Comparison of ENCODE assay signal across 20 mouse cellular contexts in genomic region chr2:163970326-163970725, GRCm38 (mm10). TPM values are rescaled to one million over a fixed set of nuclear protein-coding genes. Genes with fewer than 3 reads are reported as not detected.
DNase-seq lines count a peak whose midpoint lies in the region.
"Had no signal": no experiment of that assay in that cellular context is flagged by ENCODE, and none has a peak within 500 bp of the region (broad histone marks: within the 10 kb centered on the region; RNA-seq: fewer than 3 reads in every experiment).

No protein-coding gene starts in this region.

- peak; percentile 82 to 83 for DNase-seq in cerebellum, postnatal 10 days
- DNase-seq in cerebellum, postnatal 36 days: no peak
- DNase-seq in heart, adult 11 months: peak; percentile 81
- DNase-seq in heart, adult 18-20 months: no peak
- DNase-seq in left cerebral cortex, postnatal 4 days: peak; percentile 56
- no peak for DNase-seq in left cerebral cortex, postnatal 25 days (ENCODE audit: low spot score in 2 of 2)
- DNase-seq in large intestine, adult 2 months (ENCODE audit: low read depth, low spot score): peak; percentile 55
- DNase-seq: adrenal gland, adult 8-10 months; adrenal gland, postnatal 14 days; adrenal gland, postnatal 36 days; B cell, adult 2 months; cerebellum, adult 18-20 months; cerebellum, adult 8-10 months; cerebellum, adult 9-11 months; forebrain, postnatal 0 days had no signal

- WGBS in large intestine, adult 2 months: 19% methylated on average over 3 of the region's 3 CpGs

- intact Hi-C loops in left cerebral cortex, postnatal 4 days (cut with DNase I): no loop called here
- intact Hi-C loops in left cerebral cortex, postnatal 25 days (cut with DNase I): no loop called here

RNA-seq across cellular contexts. Expression of gene Ywhab, which starts 24.4 kb away (rescaled TPM):
- 10 to 100 TPM; 75.9 to 82.7 TPM for total RNA-seq in heart, adult 18-20 months (2021)
- 100 to 1,000 TPM; 454 to 464 TPM for total RNA-seq in left cerebral cortex, postnatal 4 days (2021)
- 100 to 1,000 TPM; 445 to 487 TPM for total RNA-seq in left cerebral cortex, postnatal 25 days (2021)
- polyA plus RNA-seq in large intestine, adult 2 months (2012; rRNA removed): 43.9 and 48.0 TPM in 2 replicates

RNA-seq across cellular contexts. Expression of gene Rims4, which starts 51.8 kb away (rescaled TPM):
- 1 to 10 TPM; 2.0 to 2.2 TPM for total RNA-seq in heart, adult 18-20 months (2021)
- 10 to 100 TPM; 69.5 to 72.9 TPM for total RNA-seq in left cerebral cortex, postnatal 4 days (2021)
- total RNA-seq in left cerebral cortex, postnatal 25 days (2021): 100 to 1,000 TPM in 1 of 2 experiments, 10 to 100 TPM in 1; 93.7 to 115 TPM
- polyA plus RNA-seq in large intestine, adult 2 months (2012; rRNA removed): 0.08 and 0.12 TPM in 2 replicates
- total RNA-seq: CH12.LX had no signal
- polyA plus RNA-seq: activated CD4-positive, CD25-positive, alpha-beta regulatory T cell, adult 4 months; CD4-positive, CD25-positive, alpha-beta regulatory T cell, adult 4 months; G1E; Patski had no signal

RNA-seq across cellular contexts. Expression of gene Pabpc1l, which starts 54.9 kb away (rescaled TPM):
- under 1 TPM; 0.57 to 0.62 TPM for total RNA-seq in heart, adult 18-20 months (2021)
- total RNA-seq in left cerebral cortex, postnatal 4 days (2021): 1 to 10 TPM; 2.4 to 3.1 TPM
- total RNA-seq in left cerebral cortex, postnatal 25 days (2021): under 1 TPM in 1 of 2 experiments, not detected in 1; 0.71 TPM
- 0.78 and 1.1 TPM in 2 replicates for polyA plus RNA-seq in large intestine, adult 2 months (2012; rRNA removed)

Comparison
In these comparisons a context has a peak if more than half of its experiments do, and no peak if none do; other contexts are left out.
1. DNase-seq: peak in cerebellum, postnatal 10 days (2 of 2), heart, adult 11 months (single experiment), left cerebral cortex, postnatal 4 days (single experiment) and large intestine, adult 2 months (single experiment); none in cerebellum, postnatal 36 days (0 of 2), heart, adult 18-20 months (0 of 2) and left cerebral cortex, postnatal 25 days (0 of 2).
2. RNA of gene Ywhab, which starts 24.4 kb away (total RNA-seq): 445 to 487 TPM in left cerebral cortex, postnatal 25 days and 454 to 464 TPM in left cerebral cortex, postnatal 4 days; 75.9 to 82.7 TPM in heart, adult 18-20 months; every median in the first group is over 4 times any median in the second.
3. RNA of gene Rims4, which starts 51.8 kb away (total RNA-seq): 93.7 to 115 TPM in left cerebral cortex, postnatal 25 days and 69.5 to 72.9 TPM in left cerebral cortex, postnatal 4 days; 2.0 to 2.2 TPM in heart, adult 18-20 months; every median in the first group is over 10 times any median in the second.